Mouse (Mus musculus) fibroblast of lung, adult 2 months (primary cell): ENCODE measurements around the gene Prps1l1.

Experiments used
- DNase-seq: peaks from one replicate; pipeline ENCODE4 v3.0.0-alpha.2; 2011; ENCODE audit warnings: low read depth

Gene Prps1l1

GRCm38 (mm10) chr12:34984461-34984860, at the start of gene Prps1l1:
TSS of gene Prps1l1 (plus strand) at chr12:34984761.
- DNase-seq = no peak

- DNase-seq = no peak
Measured at GRCm38 (mm10) chr12:34937918-34938317, 46.6 kb upstream of the Prps1l1 start.

- DNase-seq = no peak
Measured at GRCm38 (mm10) chr12:34949066-34949706, 35.4 kb upstream of the Prps1l1 start.

- DNase-seq = no peak
Measured at GRCm38 (mm10) chr12:34975991-34976390, 8.6 kb upstream of the Prps1l1 start.

GRCm38 (mm10) chr12:34985865-34986264, 1.3 kb downstream of the Prps1l1 start:
- no peak for DNase-seq

GRCm38 (mm10) chr12:34989537-34990200, 5.1 kb downstream of the Prps1l1 start:
- DNase-seq = no peak

- peak; percentile 50 for DNase-seq
Measured at GRCm38 (mm10) chr12:34990387-34990786, 5.8 kb downstream of the Prps1l1 start.

- no peak for DNase-seq
Measured at GRCm38 (mm10) chr12:34991900-34992299, 7.3 kb downstream of the Prps1l1 start.

GRCm38 (mm10) chr12:34997597-34998182, 13.1 kb downstream of the Prps1l1 start:
- DNase-seq = peak; percentile 36

GRCm38 (mm10) chr12:34998778-34999467, 14.4 kb downstream of the Prps1l1 start:
- DNase-seq = no peak

GRCm38 (mm10) chr12:35000323-35000722, 15.8 kb downstream of the Prps1l1 start:
- peak; percentile 46 for DNase-seq

GRCm38 (mm10) chr12:35005748-35006147, 21.2 kb downstream of the Prps1l1 start:
- no peak for DNase-seq

GRCm38 (mm10) chr12:35007851-35008250, 23.3 kb downstream of the Prps1l1 start:
- no peak for DNase-seq

- DNase-seq = no peak
Measured at GRCm38 (mm10) chr12:35008340-35009137, 24.0 kb downstream of the Prps1l1 start.

GRCm38 (mm10) chr12:35011462-35011861, 26.9 kb downstream of the Prps1l1 start:
- no peak for DNase-seq

GRCm38 (mm10) chr12:35013950-35014349, 29.4 kb downstream of the Prps1l1 start:
- DNase-seq = no peak

GRCm38 (mm10) chr12:35016056-35016455, 31.5 kb downstream of the Prps1l1 start:
- DNase-seq = no peak

- no peak for DNase-seq
Measured at GRCm38 (mm10) chr12:35016481-35017250, 32.1 kb downstream of the Prps1l1 start.

- DNase-seq = no peak
Measured at GRCm38 (mm10) chr12:35018679-35019237, 34.2 kb downstream of the Prps1l1 start.

- DNase-seq = no peak
Measured at GRCm38 (mm10) chr12:35021285-35021684, 36.7 kb downstream of the Prps1l1 start.

GRCm38 (mm10) chr12:35022066-35022465, 37.5 kb downstream of the Prps1l1 start:
- no peak for DNase-seq
